Mouse (Mus musculus) kidney, postnatal 0 days (tissue): ENCODE data around the gene Lrch1. TPM values are rescaled to one million over a fixed set of nuclear protein-coding genes. Genes with fewer than 3 reads are reported as not detected.
A peak's percentile ranks its signal among the peaks of the same experiment; 100 is the strongest.

Experiments
- ATAC-seq: fragments of 200-750 bp; cut with Nextera tagmentation; replicated peaks from 2 replicates; pipeline ENCODE4 v1.8.0; 2017; ENCODE audit warnings: low read depth, moderate number of reproducible peaks, moderate TSS enrichment, moderate library complexity; ENCODE audit not compliant: low FRiP score
- DNase-seq: peaks from one replicate; pipeline ENCODE4 v3.0.0-alpha.2; 2016; ENCODE audit warnings: low spot score
- H3K27ac ChIP-seq: fragments of 300-500 bp; sonication (generic); 2 replicates; pipeline ENCODE4 v1.5.1; 2014; ENCODE audit warnings: mild to moderate bottlenecking
- H3K27me3 ChIP-seq: fragments of 300-500 bp; sonication (generic); 2 replicates; pipeline ENCODE4 v1.6.1; 2014; ENCODE audit warnings: low read length, mixed read lengths; ENCODE audit not compliant: insufficient read depth
- H3K36me3 ChIP-seq: fragments of 300-500 bp; sonication (generic); 2 replicates; pipeline ENCODE4 v1.6.1; 2014; ENCODE audit warnings: low read length, mixed read lengths; ENCODE audit not compliant: insufficient read depth
- H3K4me1 ChIP-seq: fragments of 300-500 bp; sonication (generic); replicated peaks from 2 replicates; pipeline ENCODE4 v1.6.1; 2014; ENCODE audit warnings: antibody characterized with exemption, low read length, mixed read lengths; ENCODE audit not compliant: insufficient read depth
- H3K4me2 ChIP-seq: fragments of 300-500 bp; sonication (generic); 2 replicates; pipeline ENCODE4 v1.6.1; 2014; ENCODE audit warnings: mild to moderate bottlenecking, low read length, moderate library complexity, mixed read lengths
- H3K4me3 ChIP-seq: fragments of 300-500 bp; sonication (generic); replicated peaks from 2 replicates; pipeline ENCODE4 v1.5.1; 2014; ENCODE audit warnings: low read depth, low read length
- H3K9ac ChIP-seq: fragments of 300-500 bp; sonication (generic); 2 replicates; pipeline ENCODE4 v1.6.1; 2014; ENCODE audit warnings: low read depth, low read length
- H3K9me3 ChIP-seq: fragments of 300-500 bp; sonication (generic); replicated peaks from 2 replicates; pipeline ENCODE4 v1.6.1; 2016; ENCODE audit warnings: low read length, inconsistent platforms, mixed read lengths
- CTCF ChIP-seq: IDR thresholded peaks from 2 replicates; pipeline ENCODE4 v1.5.1; 2016; ENCODE audit warnings: antibody characterized with exemption, low read depth, mild to moderate bottlenecking, moderate library complexity
- whole genome bisulfite sequencing: fragments of 180-500 bp; shearing (Covaris S2); extraction: QIAGEN DNeasy Blood & Tissue Kit; methylation state at CpG from one replicate; pipeline ENCODE4 v1.1.7; 2014; 5-methylcytosine and 5-hydroxymethylcytosine counted together
- polyA plus RNA-seq: library from polyadenylated mRNA; unstranded; fragments of >200 nt; fragmentation: Nextera tagmentation; extraction: Ambion mirVana; gene quantifications from 2 replicates; pipeline ENCODE4 v1.2.1, GENCODE M21; 2015

Gene Lrch1
- polyA plus RNA-seq, 1 experiment from 2014 or later = 16.3 TPM

DNA sequence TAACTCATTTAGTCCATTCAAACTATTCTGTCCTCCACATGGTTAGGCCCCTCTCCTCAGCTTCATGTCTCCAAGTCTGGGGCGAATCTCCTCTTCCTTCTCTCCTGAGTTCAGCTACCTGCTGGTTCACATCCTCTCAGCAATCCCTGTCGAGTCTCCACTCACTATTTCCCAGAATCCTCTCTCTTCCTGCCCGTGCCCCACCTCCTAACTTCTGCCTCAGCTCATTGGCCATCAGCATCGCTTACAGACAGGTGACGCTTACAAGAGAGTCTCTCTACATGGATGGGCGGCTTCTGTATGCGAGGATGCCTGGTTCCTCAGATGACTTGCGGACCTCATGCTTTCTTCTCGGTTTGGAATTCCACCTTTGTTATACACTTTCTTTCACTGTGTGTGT is 86.2 kb downstream of the Lrch1 start:
- no peak for DNase-seq
- Histone ChIP-seq H3K27me3 (no peaks in the 10 kb centered on the region), H3K27ac (no peak overlapping the region), H3K4me3 (no peak overlapping the region), H3K9me3 (no peaks in the 10 kb centered on the region), H3K4me2 (no peak overlapping the region), H3K9ac (no peak overlapping the region), H3K4me1 (peaks cover 24% of the 10 kb centered on the region), H3K36me3 (no peaks in the 10 kb centered on the region)
- 88% methylated on average over 9 of the region's 9 CpGs for WGBS
- no peak for ATAC-seq
- no peak for TF ChIP-seq CTCF

DNA sequence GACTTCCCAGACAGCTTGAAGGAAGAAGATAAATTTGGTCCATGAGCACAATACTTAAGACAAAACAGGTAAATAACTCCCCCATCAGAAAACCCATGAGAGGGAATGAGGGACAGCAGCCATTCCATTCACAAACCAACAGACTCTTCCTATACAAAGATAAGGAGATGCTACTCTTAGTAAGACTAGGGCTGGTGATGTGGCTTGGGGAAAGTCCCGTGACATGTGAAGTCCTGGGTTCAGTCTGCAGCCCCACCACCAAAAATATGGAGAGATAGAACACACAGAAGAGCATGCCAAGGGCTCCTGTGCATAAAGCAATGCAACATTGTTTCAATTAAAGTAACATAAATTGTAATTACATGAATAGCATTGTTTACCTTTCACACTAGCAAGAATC is 88.5 kb downstream of the Lrch1 start:
- H3K4me2 ChIP-seq = no peak overlapping the region
- H3K27me3 ChIP-seq = no peaks in the 10 kb centered on the region
- no peak overlapping the region for H3K4me3 ChIP-seq
- H3K36me3 ChIP-seq = no peaks in the 10 kb centered on the region
- no peak for DNase-seq
- no peak overlapping the region for H3K27ac ChIP-seq
- H3K4me1 ChIP-seq = 0 out of 2 replicates have a peak, but pooled peaks cover 4% of the 10 kb centered on the region
- H3K9me3 ChIP-seq = no peaks in the 10 kb centered on the region
- ATAC-seq = no peak
- WGBS = 94% methylated on average over 1 of the region's 1 CpGs
- no peak for TF ChIP-seq CTCF
- H3K9ac ChIP-seq = no peak overlapping the region

DNA sequence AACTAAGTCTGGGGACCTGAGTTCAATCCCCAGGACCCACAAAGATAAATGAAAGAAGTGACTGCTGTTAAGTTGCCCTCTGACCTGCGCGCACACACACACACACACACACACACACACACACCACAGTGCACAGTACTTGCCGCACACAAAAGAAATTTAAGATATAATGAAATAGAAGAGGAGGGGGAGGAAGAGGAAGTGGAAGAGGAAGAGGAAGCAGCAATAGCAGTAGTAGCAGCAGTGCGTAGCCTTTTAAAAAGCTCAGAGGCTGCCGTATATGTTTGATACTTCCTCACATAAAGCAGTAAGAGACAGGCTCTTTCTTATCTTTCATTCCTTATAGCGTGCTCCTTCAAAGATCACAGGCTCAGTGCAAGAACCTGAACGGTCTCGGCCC is 92.2 kb downstream of the Lrch1 start:
- no peak for ATAC-seq
- TF ChIP-seq CTCF = no peak
- peaks cover 11% of the 10 kb centered on the region; the same call in 1 of the 2 replicates for H3K4me1 ChIP-seq
- no peaks in the 10 kb centered on the region for H3K9me3 ChIP-seq
- H3K9ac ChIP-seq = no peak overlapping the region
- no peak for DNase-seq
- H3K27me3 ChIP-seq = no peaks in the 10 kb centered on the region
- H3K4me2 ChIP-seq = no peak overlapping the region
- 87% methylated on average over 8 of the region's 8 CpGs for WGBS
- no peaks in the 10 kb centered on the region for H3K36me3 ChIP-seq
- no peak overlapping the region for H3K27ac ChIP-seq
- no peak overlapping the region for H3K4me3 ChIP-seq

DNA sequence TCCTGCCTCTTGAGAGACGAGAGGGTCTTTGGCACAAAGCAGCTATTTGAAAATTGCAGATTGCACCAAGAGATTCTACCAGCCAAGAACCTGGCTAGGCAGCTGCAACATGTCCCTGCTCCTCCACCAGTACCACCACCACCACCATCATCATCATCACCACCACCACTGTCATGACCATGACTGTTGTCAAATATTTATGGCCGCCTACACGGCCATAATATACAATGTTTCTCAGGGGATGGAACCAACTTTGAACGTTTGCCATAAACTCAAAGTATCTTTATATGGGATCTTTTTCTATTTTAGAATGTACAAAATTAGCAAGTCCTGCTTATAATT is 93.9 kb downstream of the Lrch1 start:
- Histone ChIP-seq H3K9me3 (no peaks in the 10 kb centered on the region), H3K4me1 (peaks cover 11% of the 10 kb centered on the region; the same call in 1 of the 2 replicates), H3K4me2 (peak overlapping the region; percentile 21; the same call in 1 of the 2 replicates), H3K27ac (peak overlapping the region; percentile 55; the same call in 1 of the 2 replicates), H3K27me3 (no peaks in the 10 kb centered on the region), H3K36me3 (no peaks in the 10 kb centered on the region), H3K4me3 (no peak overlapping the region), H3K9ac (no peak overlapping the region)
- no peak for TF ChIP-seq CTCF
- 44% methylated on average over 4 of the region's 4 CpGs for WGBS
- no peak for DNase-seq
- ATAC-seq = no peak

DNA sequence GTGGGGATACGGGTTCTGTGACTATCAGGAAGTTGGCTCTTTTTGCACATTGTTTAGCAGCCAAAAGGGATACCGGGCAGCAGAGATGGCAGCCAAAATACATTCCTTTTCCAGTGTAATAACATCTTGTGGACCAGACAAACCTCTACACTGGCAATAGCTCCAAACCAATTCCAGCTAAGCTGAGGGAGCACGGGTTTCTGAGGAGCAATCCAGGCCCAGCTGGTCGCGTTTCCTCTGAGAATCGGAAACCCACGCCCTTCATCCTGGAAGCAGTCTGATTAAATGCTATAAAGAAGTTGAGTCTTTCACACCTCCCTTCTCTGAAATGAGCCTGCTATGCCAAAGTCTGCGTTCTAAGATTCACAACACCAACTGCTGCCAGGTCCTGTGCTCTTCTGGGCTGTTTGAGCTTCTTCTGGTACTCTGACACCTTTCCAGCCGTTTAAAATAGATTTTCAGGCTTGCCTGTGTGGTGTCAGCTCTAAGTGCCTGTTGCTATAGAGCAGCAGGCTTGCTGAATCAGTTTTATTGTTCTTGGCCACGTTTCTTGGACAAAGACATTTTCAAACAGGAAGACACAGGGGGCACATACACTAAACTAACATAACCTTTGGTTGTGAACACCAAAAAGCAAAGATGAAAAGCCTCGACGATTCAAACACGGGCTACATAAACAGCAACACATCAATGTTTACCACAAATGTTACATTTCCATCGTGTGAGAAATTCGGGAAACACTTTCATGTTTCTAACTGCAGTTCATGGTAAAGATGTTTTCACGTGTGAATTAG is 94.5 kb downstream of the Lrch1 start:
- TF ChIP-seq CTCF = no peak
- peak overlapping the region; percentile 21; the same call in 1 of the 2 replicates for H3K4me2 ChIP-seq
- H3K36me3 ChIP-seq = no peaks in the 10 kb centered on the region
- no peak overlapping the region for H3K4me3 ChIP-seq
- no peaks in the 10 kb centered on the region for H3K9me3 ChIP-seq
- no peak overlapping the region for H3K9ac ChIP-seq
- DNase-seq = peak; percentile 81
- H3K27me3 ChIP-seq = no peaks in the 10 kb centered on the region
- H3K4me1 ChIP-seq = peaks cover 11% of the 10 kb centered on the region; the same call in 1 of the 2 replicates
- H3K27ac ChIP-seq = peak overlapping the region; percentile 55
- no peak for ATAC-seq
- 28% methylated on average over 16 of the region's 16 CpGs for WGBS

DNA sequence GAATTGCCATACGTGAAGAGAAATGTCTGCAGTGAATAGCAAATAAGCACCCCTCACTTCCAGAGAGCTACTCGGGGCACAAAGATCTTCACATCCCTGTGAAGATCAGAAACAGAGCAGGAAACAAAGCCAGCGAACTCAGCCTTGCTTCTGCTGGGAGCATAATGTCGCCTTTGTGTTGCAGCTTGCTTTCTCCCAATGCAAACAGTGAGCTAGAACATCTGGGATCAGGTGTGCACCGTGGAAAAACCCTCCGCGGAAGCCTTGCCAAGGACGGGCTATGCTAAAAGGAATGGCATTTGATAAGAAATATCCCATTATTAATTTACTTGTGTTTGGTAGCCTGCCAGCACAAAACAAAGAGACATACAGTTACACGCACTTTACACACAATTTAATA is 95.8 kb downstream of the Lrch1 start:
- Histone ChIP-seq H3K9ac (no peak overlapping the region), H3K36me3 (no peaks in the 10 kb centered on the region), H3K9me3 (no peaks in the 10 kb centered on the region), H3K4me1 (peaks cover 23% of the 10 kb centered on the region), H3K27me3 (no peaks in the 10 kb centered on the region), H3K4me2 (no peak overlapping the region), H3K4me3 (no peak overlapping the region), H3K27ac (peak overlapping the region; percentile 3; the same call in 1 of the 2 replicates)
- WGBS = 55% methylated on average over 9 of the region's 9 CpGs
- DNase-seq (no peak), ATAC-seq (no peak)
- TF ChIP-seq CTCF = no peak
